Mouse (Mus musculus): ENCODE data around the gene Plekhh1.

The Plekhh1 gene

DNA sequence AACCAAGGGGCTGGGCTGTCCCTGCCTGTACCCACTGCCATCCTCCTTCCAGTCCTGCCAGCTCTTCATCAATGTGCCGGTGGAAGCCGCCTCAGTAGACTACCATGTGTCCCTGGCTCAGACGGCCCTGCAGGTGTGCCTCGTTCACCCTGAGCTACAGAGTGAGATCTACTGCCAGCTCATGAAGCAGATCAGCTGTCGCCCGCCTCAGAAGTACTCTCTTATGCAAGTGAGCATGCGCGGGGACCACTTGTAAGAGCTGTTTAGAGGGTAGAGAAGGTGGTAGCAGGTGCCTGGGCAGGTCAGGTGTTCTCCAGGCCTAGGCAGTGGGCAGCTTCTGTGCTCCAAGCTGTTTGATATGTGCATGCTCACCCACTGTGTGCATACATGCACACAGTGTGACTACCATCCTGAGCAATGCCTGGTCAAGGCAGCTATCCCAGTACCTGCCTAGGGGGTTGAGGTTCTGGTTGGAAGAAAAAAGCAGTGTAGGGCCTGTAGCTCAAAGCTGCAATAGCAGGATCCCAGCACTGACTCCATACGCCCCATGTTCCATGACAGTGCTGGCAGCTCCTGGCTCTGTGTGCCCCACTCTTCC, 41.9 kb downstream of the Plekhh1 start:
- no peak for ATAC-seq (ENCODE audit: low TSS enrichment)

DNA sequence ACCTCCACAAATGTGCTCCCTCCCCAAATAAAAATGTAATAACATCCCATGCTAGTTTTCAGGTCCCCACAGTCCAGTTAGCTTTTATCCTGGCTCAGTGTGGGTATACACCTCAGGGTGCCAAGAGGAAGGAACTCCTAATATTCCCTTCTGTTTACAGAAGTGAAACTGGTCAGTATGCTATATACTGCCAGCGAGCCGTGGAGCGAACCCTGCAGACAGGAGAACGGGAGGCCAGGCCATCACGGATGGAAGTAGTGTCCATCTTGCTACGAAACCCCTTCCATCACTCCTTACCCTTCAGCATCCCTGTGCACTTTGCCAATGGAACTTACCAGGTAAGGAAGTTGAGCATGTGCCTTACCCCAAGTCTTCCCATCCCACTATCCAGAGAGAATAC, 43.6 kb downstream of the Plekhh1 start:
- ATAC-seq (ENCODE audit: low TSS enrichment), result no peak

DNA sequence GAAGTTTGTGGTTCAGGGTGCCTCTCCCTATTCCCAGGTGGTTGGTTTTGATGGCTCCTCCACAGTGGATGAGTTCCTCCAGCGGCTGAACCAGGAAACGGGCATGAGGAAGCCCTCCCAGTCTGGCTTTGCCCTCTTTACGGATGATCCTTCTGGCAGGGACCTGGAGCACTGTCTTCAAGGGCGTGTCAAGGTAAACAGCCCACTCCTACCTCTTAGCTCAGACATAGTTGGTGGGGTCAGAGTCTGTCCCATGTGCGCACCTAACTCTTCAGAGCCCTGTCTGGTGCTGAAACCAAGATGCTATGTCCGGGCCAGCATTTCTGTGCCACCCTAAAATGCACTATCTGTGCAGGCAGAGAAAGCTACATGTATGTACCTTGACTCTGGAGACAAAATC, 44.4 kb downstream of the Plekhh1 start:
- no peak for ATAC-seq (ENCODE audit: low TSS enrichment)

DNA sequence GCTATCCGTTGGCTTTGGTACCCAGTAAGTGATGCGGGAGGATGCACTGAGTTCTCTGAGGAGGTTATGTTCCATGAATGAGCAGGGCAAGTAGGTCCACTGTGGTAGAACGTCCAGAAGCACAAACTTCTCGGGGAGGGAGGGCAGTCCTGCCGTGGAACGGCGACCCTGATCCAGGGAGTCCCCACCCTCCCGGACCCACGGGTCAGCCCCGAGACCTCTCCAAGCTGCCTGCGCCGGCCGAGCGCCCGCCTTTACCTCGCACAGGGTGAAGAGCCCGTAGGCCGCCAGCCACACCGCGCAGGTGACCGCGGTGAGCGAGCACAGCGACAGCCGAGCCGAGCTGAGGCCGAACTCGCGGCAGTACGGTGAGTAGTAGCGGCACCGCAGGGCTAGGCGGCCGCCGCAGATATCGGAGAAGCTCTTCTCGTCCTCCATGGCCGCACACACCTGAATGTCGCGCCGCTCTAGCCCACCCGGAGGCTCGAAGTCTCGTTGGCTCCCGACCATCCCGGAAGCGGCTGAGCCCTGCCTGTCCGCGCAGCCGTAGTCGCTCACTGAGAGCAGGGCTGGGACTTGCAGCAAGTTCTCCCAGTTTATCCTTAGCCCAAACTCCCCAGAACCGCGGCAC, 60.3 kb downstream of the Plekhh1 start, which contains the start of gene Pigh:
Gene Pigh, minus strand, starts transcription at position 470 of the 631 bp plus-strand sequence.
- ATAC-seq (ENCODE audit: low TSS enrichment), result peak; percentile 99

DNA sequence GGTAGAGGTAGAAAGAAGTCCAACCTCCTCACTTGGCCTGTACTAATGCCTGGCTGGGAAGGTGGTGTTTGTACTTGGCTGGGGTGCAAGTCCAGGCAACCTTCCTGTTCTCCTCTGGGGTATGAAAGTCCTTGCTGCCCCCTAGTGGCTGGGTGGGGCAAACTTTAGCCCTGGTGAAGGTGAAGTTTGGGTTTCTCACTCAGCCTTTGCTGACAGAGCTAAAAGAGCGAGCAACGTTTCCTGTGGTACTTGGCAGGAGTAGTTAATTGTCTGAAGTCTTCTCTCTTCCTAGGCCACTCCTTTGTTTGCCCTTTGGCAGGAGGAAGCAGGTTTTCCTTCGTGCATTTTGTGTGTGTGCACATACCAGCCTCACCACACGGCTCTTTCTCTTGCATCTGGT, 63.6 kb downstream of the Plekhh1 start:
- peak; percentile 39; the same call in 1 of the 2 replicates for ATAC-seq (ENCODE audit: low TSS enrichment)

DNA sequence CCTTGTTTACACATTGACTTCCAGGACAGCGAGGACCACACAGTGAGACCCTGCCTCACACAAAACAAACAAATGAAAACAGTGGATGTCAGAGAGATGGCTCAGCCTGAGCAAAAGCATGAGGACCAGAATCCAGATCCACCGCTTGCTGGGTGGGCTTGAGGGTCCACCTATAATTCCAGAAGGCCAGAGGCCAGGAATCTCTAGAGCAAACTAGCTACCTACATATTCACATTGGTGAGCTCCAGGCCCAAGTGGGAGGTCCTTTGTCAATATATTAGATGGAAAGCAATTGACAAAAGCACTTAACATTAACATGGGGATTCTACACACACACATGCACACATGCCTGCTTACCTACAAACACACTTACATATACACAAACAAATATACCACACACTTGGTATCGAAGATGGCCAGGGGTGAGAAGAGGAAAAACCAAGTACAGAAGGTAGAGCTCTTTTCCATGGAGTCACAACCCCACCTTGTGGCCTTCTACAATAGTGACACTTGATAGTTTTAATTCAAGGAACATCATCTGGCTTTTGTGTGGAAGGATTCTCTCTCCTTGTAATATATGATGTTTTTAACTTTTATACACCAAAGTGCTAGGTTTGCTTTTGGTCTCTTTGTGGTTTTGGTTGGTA, 68.3 kb downstream of the Plekhh1 start:
- ATAC-seq (ENCODE audit: low TSS enrichment), result peak; percentile 81

DNA sequence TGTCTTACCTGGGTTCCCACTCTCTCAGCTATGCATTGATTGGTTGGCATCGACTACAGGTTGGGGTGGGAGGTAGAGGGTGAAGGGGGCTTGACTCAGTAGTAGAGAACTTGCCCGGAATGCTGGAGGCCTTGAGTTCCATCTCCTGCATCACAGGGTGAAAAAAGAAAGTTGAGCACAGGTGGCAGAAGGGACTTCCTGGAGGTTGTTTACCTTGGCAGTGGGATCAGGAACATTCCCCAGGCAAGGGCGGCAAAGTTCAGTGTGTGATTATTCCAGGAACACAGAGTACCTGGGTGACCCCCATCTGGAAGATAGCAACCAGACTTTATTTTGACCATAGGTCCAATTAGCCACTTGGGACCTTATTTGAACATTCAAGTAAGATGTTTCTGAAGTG, 74.8 kb downstream of the Plekhh1 start:
- ATAC-seq (ENCODE audit: low TSS enrichment), result no peak

DNA sequence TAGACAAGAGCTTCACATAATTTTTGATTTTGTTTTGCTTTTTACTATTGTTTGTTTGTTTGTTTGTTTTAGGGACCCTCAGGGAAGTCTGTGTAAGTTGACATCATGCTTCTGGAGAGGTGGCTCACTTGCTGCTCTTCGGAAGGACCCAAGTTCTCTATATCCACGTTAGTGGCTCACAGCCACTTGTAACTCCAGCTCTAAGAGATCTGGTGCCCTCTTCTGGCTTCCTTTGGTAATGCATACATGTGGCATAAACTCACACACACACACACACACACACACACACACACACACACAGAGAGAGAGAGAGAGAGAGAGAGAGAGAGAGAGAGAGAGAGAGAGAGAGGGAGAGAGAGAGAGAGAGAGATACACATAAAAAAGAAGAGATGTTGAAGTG, 75.6 kb downstream of the Plekhh1 start:
- ATAC-seq (ENCODE audit: low TSS enrichment), result no peak

DNA sequence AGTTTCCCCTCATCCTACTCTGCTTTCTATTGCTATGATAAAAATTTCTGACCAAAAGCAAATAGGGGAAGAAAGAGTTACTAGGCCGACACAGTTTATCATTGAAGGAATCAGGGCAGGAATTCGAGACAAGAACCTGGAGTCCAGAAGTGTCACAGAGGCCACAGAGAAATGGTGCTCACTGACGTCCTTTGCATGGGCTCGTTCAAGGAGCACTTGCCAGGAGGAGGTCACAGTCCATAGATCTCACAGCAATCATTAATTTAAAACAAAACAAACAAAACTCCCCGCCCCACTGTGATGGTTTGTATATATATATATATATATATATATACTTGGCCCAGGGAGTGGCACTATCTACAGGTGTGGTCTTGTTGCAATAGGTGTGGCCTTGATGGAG, 76.3 kb downstream of the Plekhh1 start:
- no peak for ATAC-seq (ENCODE audit: low TSS enrichment)

DNA sequence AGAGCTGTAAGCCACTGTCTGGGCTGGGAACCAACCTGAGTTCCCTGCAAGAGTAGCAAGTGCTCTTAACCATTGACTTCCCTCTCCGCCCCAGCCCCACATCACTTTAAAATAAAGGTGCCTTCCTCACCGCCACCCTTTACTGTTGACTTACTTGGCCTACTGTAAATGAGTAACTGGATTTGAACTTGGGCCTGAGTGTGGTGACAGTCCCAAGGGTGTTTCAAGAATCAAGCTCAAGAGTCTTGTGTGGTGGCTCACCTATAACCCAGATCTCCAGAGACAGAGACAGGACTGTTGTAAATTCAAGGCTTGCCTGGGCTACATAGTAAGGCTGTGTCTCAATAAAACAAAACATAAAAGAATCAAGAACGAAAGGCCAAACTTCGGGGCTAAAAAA, 90.0 kb downstream of the Plekhh1 start:
- ATAC-seq (ENCODE audit: low TSS enrichment), result no peak

DNA sequence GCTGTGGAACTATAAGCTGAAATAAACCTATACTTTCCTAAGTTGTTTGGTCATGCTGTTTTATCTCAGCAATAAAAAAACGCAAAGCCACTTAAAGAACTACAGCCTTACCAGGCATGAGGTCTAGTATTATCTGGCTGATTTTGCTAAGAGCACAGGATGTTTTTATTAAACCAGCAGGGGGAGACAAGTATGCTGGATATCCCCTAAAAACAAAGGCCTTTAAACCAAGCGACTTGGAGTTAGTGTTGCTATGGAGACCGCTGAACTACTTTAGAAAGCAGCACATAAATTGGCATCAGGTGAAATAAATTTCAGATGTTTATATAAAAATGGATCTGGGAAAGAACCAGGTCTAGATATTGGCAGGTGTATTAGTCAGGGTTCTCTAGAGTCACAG, 93.9 kb downstream of the Plekhh1 start:
- peak; percentile 76 for ATAC-seq (ENCODE audit: low TSS enrichment)

DNA sequence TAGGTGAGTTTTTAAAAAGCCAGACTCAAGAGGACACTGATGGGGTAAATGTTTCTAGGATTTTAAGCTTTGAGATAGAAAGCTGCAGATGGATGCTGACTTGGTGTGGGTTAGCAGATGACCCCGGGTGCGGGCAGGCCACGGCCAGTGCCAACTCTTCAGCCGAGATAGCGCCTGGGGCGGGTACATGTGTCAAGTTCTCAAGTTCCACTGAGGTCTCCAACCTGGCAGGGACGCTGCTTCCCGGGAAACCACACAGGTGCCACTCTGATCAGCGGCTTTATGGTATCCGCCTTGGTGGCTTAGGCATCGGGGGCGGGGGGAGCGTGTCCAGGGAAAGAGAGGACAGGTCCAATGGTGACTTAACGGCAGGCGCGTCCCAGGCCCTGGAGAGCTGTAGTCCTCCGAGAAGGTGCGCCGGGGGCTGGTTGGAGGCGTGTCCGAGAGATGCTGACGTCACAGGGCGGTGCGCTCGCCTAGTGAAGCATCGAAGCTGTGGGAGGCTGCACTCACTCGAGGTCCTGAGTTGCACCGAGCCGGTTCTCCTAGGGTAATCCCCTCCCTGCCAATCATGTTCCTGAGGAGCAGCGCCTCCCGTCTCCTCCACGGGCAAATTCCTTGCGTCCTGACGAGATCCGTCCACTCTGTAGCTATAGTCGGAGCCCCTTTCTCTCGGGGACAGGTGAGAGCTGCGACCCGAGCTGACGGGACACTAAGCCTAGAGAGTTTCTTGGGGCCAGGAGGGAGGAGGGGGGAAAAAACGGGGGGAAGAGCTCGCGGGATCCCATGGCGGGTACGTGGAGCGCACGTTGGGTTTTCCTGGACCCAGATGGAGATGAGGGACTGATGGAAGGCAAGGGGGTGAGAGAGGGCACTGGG, 101.6 kb downstream of the Plekhh1 start, which contains the start of gene Arg2:
Gene Arg2, plus strand, starts transcription at position 479 of the 879 bp plus-strand sequence.
- peak; percentile 95 for ATAC-seq (ENCODE audit: low TSS enrichment)

All from frontal cortex, adult (tissue).